In the genomic region with DNA sequence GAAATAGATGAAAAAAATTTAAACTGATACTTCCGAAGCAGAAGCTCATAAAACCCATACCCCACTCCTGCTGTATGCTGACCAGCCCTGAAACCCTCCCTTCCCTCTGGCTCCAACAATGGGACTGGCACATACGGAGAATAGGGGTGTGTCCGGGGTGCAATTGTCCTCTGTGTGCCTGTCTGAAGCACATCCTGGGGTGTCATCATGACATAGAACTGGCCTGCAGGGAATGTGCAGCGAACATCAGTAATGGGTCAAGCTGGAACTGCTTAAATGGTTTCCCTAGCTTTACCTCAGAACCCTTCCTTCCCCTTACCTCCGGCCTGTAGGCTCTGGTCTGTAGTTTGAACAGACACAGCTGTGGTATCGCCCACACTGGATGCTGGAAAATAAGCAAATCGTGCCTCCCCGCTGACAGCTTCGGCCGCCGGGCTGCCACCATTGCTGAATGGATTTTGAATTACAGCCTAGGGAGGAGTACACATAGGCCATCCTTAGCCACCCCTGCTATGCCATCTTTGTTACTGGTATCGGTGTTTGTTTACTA, we compare ENCODE assay signal across 10 mouse cellular contexts. TPM values are rescaled to one million over a fixed set of nuclear protein-coding genes. Genes with fewer than 3 reads are reported as not detected.
DNase-seq lines count a peak whose midpoint lies in the region; ATAC-seq and TF ChIP-seq lines count a peak whose summit lies in the region.
"Had no signal": no experiment of that assay in that cellular context is flagged by ENCODE, and none has a peak within 500 bp of the region (broad histone marks: within the 10 kb centered on the region; RNA-seq: fewer than 3 reads in every experiment).

No protein-coding gene starts in this region.

- peaks cover 19% of the 10 kb centered on the region for H3K4me1 ChIP-seq in heart, embryonic 13.5 days
- H3K4me1 ChIP-seq in bone marrow macrophage, adult 2 months (ENCODE audit: control insufficient read depth, insufficient read depth, low read length) = peaks cover 40% of the 10 kb centered on the region
- peaks cover 25% of the 10 kb centered on the region for H3K4me1 ChIP-seq in hindbrain, embryonic 10.5 days (replicated peaks)

- H3K36me3 ChIP-seq in heart, embryonic 13.5 days = peaks cover 64% of the 10 kb centered on the region
- H3K36me3 ChIP-seq in hindbrain, embryonic 10.5 days = peaks cover 75% of the 10 kb centered on the region
- peaks cover 35% of the 10 kb centered on the region for H3K36me3 ChIP-seq in macrophage (ENCODE audit: inconsistent target)

- no peaks in the 10 kb centered on the region for H3K9me3 ChIP-seq in heart, embryonic 13.5 days
- H3K9me3 ChIP-seq in hindbrain, embryonic 10.5 days = no peaks in the 10 kb centered on the region

- H3K27ac ChIP-seq in heart, embryonic 13.5 days (replicated peaks) = no peak overlapping the region
- H3K27ac ChIP-seq in bone marrow macrophage, adult 2 months (ENCODE audit: insufficient read depth, low read depth, low read length) = peak overlapping the region; percentile 94
- peak overlapping the region; percentile 99 for H3K27ac ChIP-seq in hindbrain, embryonic 10.5 days
- 0 out of 2 replicates have a peak overlapping the region, but pooled peaks have one; percentile 76 for H3K27ac ChIP-seq in macrophage

- TF ChIP-seq POLR2A in bone marrow macrophage, adult 2 months (IDR thresholded peaks at IDR 0.05; ENCODE audit: borderline replicate concordance, low read depth, low read length) = no peak

- no peaks in the 10 kb centered on the region for H3K27me3 ChIP-seq in heart, embryonic 13.5 days (replicated peaks)
- H3K27me3 ChIP-seq in hindbrain, embryonic 10.5 days (ENCODE audit: insufficient read depth, poor library complexity, severe bottlenecking) = no peaks in the 10 kb centered on the region

- peak overlapping the region; percentile 96 for H3K4me3 ChIP-seq in heart, embryonic 13.5 days
- peak overlapping the region; percentile 84 for H3K4me3 ChIP-seq in bone marrow macrophage, adult 2 months (ENCODE audit: insufficient read depth, low read length)
- H3K4me3 ChIP-seq in hindbrain, embryonic 10.5 days = peak overlapping the region; percentile 93
- H3K4me3 ChIP-seq in macrophage (ENCODE audit: inconsistent target) = no peak overlapping the region

- no peak for DNase-seq in heart, postnatal 4 days
- no peak for DNase-seq in hindbrain, embryonic 10.5 days (ENCODE audit: low spot score)
- DNase-seq in gastrocnemius, postnatal 25 days = no peak
- DNase-seq in lung, postnatal 25 days (ENCODE audit: low spot score) = no peak
- no peak for DNase-seq in cerebellum, adult 8-10 months

- ATAC-seq in heart, embryonic 13.5 days (ENCODE audit: extremely low read depth, insufficient number of reproducible peaks, low FRiP score, low TSS enrichment) = no peak

- peak overlapping the region; percentile 89 for H3K4me2 ChIP-seq in heart, embryonic 13.5 days

- TF ChIP-seq CTCF in bone marrow macrophage, adult 2 months (IDR thresholded peaks at IDR 0.05; ENCODE audit: low read depth, low read length) = no peak

- H3K79me2 ChIP-seq in macrophage (ENCODE audit: inconsistent target) = peaks cover 49% of the 10 kb centered on the region

- H3K9ac ChIP-seq in heart, embryonic 13.5 days = peak overlapping the region; percentile 100

- 86% methylated on average over 12 of the region's 12 CpGs for WGBS in heart, embryonic 13.5 days
- WGBS in hindbrain, embryonic 10.5 days = 89% methylated on average over 12 of the region's 12 CpGs
- 90% methylated on average over 12 of the region's 12 CpGs for WGBS in macrophage (ENCODE audit: missing documents)

RNA-seq across cellular contexts. Expression of gene Usf2, which starts 1.6 kb away (rescaled TPM):
- polyA plus RNA-seq in heart, embryonic 13.5 days (2015; fragmentation: Nextera tagmentation; extraction: Ambion mirVana) = 16.8 and 17.3 TPM in 2 replicates
- 100 to 1,000 TPM; 100 to 103 TPM for total RNA-seq in heart, postnatal 4 days (2021)
- polyA plus RNA-seq in bone marrow macrophage, adult 2 months (2012; ENCODE audit: insufficient read depth, insufficient read length, missing spikeins) = 208 and 246 TPM in 2 replicates
- 23.6 and 26.3 TPM in 2 replicates for polyA plus RNA-seq in hindbrain, embryonic 10.5 days (2016; fragmentation: Nextera tagmentation; extraction: Ambion mirVana)
- 100 to 1,000 TPM in 2 of 26 experiments, 10 to 100 TPM in 23, 1 to 10 TPM in 1; 9.6 to 120 (median 58.3) TPM for total RNA-seq in macrophage (2018; cell fraction: chromatin; rRNA removed)
- total RNA-seq in macrophage (2018; cell fraction: cytosol; rRNA removed) = 100 to 1,000 TPM in 7 of 26 experiments, 10 to 100 TPM in 19; 58.2 to 140 (median 84.1) TPM
- total RNA-seq in macrophage (2018; cell fraction: nucleus; rRNA removed) = 10 to 100 TPM; 20.6 to 90.4 (median 46.9) TPM
- 95.7 to 263 TPM (median 152 TPM) in 3 replicates for polyA plus RNA-seq in macrophage (2018)
- total RNA-seq in gastrocnemius, postnatal 25 days (2021) = 10 to 100 TPM; 69.6 to 85.0 TPM

RNA-seq across cellular contexts. Expression of gene Hamp, which starts 11.2 kb away (rescaled TPM):
- polyA plus RNA-seq in heart, embryonic 13.5 days (2015; fragmentation: Nextera tagmentation; extraction: Ambion mirVana) = 0.71 TPM in 1 of 2 replicates, not detected in the other
- total RNA-seq in heart, postnatal 4 days (2021) = 1 to 10 TPM; 1.6 to 1.9 TPM
- polyA plus RNA-seq in bone marrow macrophage, adult 2 months (2012; ENCODE audit: insufficient read depth, insufficient read length, missing spikeins) = not detected in 2 replicates
- not detected in 2 replicates for polyA plus RNA-seq in hindbrain, embryonic 10.5 days (2016; fragmentation: Nextera tagmentation; extraction: Ambion mirVana)
- not detected for total RNA-seq in macrophage (2018; cell fraction: chromatin; rRNA removed)
- 1 to 10 TPM in 1 of 26 experiments, under 1 TPM in 1, not detected in 24; 0.61 to 2.6 TPM for total RNA-seq in macrophage (2018; cell fraction: cytosol; rRNA removed)
- total RNA-seq in macrophage (2018; cell fraction: nucleus; rRNA removed) = 1 to 10 TPM in 1 of 26 experiments, not detected in 25; 2.6 TPM
- polyA plus RNA-seq in macrophage (2018) = not detected in 3 replicates
- not detected for total RNA-seq in gastrocnemius, postnatal 25 days (2021)
- total RNA-seq: common myeloid progenitor, adult 5-6 weeks; left cerebral cortex, adult 18-20 months had no signal

RNA-seq across cellular contexts. Expression of gene Lsr, which starts 18.2 kb away (rescaled TPM):
- 11.2 and 12.1 TPM in 2 replicates for polyA plus RNA-seq in heart, embryonic 13.5 days (2015; fragmentation: Nextera tagmentation; extraction: Ambion mirVana)
- 1 to 10 TPM; 5.5 to 5.6 TPM for total RNA-seq in heart, postnatal 4 days (2021)
- 29.2 and 32.1 TPM in 2 replicates for polyA plus RNA-seq in bone marrow macrophage, adult 2 months (2012; ENCODE audit: insufficient read depth, insufficient read length, missing spikeins)
- 21.2 and 29.8 TPM in 2 replicates for polyA plus RNA-seq in hindbrain, embryonic 10.5 days (2016; fragmentation: Nextera tagmentation; extraction: Ambion mirVana)
- total RNA-seq in macrophage (2018; cell fraction: chromatin; rRNA removed) = 1 to 10 TPM in 5 of 26 experiments, under 1 TPM in 15, not detected in 6; 0.33 to 1.3 (median 0.70) TPM
- total RNA-seq in macrophage (2018; cell fraction: cytosol; rRNA removed) = under 1 TPM; 0.19 to 0.68 (median 0.42) TPM
- 1 to 10 TPM in 12 of 26 experiments, under 1 TPM in 14; 0.34 to 2.3 (median 0.92) TPM for total RNA-seq in macrophage (2018; cell fraction: nucleus; rRNA removed)
- 0.29 to 2.2 TPM (median 0.38 TPM) in 3 replicates for polyA plus RNA-seq in macrophage (2018)
- 1 to 10 TPM in 1 of 2 experiments, under 1 TPM in 1; 0.69 to 1.1 TPM for total RNA-seq in gastrocnemius, postnatal 25 days (2021)

RNA-seq across cellular contexts. Expression of gene Fam187b, which starts 18.5 kb away (rescaled TPM):
- 1.1 and 1.4 TPM in 2 replicates for polyA plus RNA-seq in heart, embryonic 13.5 days (2015; fragmentation: Nextera tagmentation; extraction: Ambion mirVana)
- total RNA-seq in heart, postnatal 4 days (2021) = under 1 TPM; 0.36 TPM
- 4.6 and 7.3 TPM in 2 replicates for polyA plus RNA-seq in bone marrow macrophage, adult 2 months (2012; ENCODE audit: insufficient read depth, insufficient read length, missing spikeins)
- 1.4 and 2.0 TPM in 2 replicates for polyA plus RNA-seq in hindbrain, embryonic 10.5 days (2016; fragmentation: Nextera tagmentation; extraction: Ambion mirVana)
- total RNA-seq in macrophage (2018; cell fraction: chromatin; rRNA removed) = 1 to 10 TPM in 7 of 26 experiments, under 1 TPM in 7, not detected in 12; 0.47 to 2.1 (median 1.0) TPM
- total RNA-seq in macrophage (2018; cell fraction: cytosol; rRNA removed) = 1 to 10 TPM in 1 of 26 experiments, under 1 TPM in 17, not detected in 8; 0.10 to 1.0 (median 0.26) TPM
- total RNA-seq in macrophage (2018; cell fraction: nucleus; rRNA removed) = 1 to 10 TPM in 5 of 26 experiments, under 1 TPM in 13, not detected in 8; 0.26 to 2.4 (median 0.68) TPM
- 0.21 to 0.26 TPM in 2 of 3 replicates, not detected in the other for polyA plus RNA-seq in macrophage (2018)
- total RNA-seq in gastrocnemius, postnatal 25 days (2021) = not detected
- total RNA-seq: common myeloid progenitor, adult 5-6 weeks had no signal

RNA-seq across cellular contexts. Expression of gene Hamp2, which starts 30.6 kb away (rescaled TPM):
- polyA plus RNA-seq in heart, embryonic 13.5 days (2015; fragmentation: Nextera tagmentation; extraction: Ambion mirVana) = not detected in 2 replicates
- 1 to 10 TPM in 1 of 2 experiments, under 1 TPM in 1; 0.76 to 1.2 TPM for total RNA-seq in heart, postnatal 4 days (2021)
- not detected in 2 replicates for polyA plus RNA-seq in bone marrow macrophage, adult 2 months (2012; ENCODE audit: insufficient read depth, insufficient read length, missing spikeins)
- polyA plus RNA-seq in hindbrain, embryonic 10.5 days (2016; fragmentation: Nextera tagmentation; extraction: Ambion mirVana) = not detected in 2 replicates
- not detected for total RNA-seq in macrophage (2018; cell fraction: chromatin; rRNA removed)
- total RNA-seq in macrophage (2018; cell fraction: cytosol; rRNA removed) = not detected
- total RNA-seq in macrophage (2018; cell fraction: nucleus; rRNA removed) = not detected
- not detected in 3 replicates for polyA plus RNA-seq in macrophage (2018)
- not detected for total RNA-seq in gastrocnemius, postnatal 25 days (2021)
- total RNA-seq: common myeloid progenitor, adult 5-6 weeks; left cerebral cortex, adult 18-20 months had no signal
